Mouse (Mus musculus) C2C12 (cell line): ENCODE results near the gene Myef2. TPM values are rescaled to one million over a fixed set of nuclear protein-coding genes. Genes with fewer than 3 reads are reported as not detected.

Source experiments
- H3K27me3 ChIP-seq: one replicate; pipeline ENCODE4 v1.6.1; 2011; ENCODE audit not compliant: control insufficient read depth, insufficient read depth, insufficient read length
- H3K36me3 ChIP-seq: one replicate; pipeline ENCODE4 v1.6.1; 2011; ENCODE audit not compliant: control insufficient read depth, insufficient read depth
- H3K4me3 ChIP-seq: one replicate; pipeline ENCODE4 v1.5.1; 2011; ENCODE audit warnings: mild to moderate bottlenecking, control low read depth; ENCODE audit not compliant: poor library complexity, insufficient read depth, severe bottlenecking
- H3K79me2 ChIP-seq: one replicate; pipeline ENCODE4 v1.6.1; 2011; ENCODE audit not compliant: control insufficient read depth, insufficient read depth
- H3K79me3 ChIP-seq: one replicate; pipeline ENCODE4 v1.6.1; 2011; ENCODE audit warnings: low read depth, control low read depth
- H3ac ChIP-seq: one replicate; pipeline ENCODE3; 2011; ENCODE audit warnings: low read depth; ENCODE audit not compliant: control insufficient read depth, insufficient read length
- CEBPB ChIP-seq: IDR thresholded peaks from one replicate; pipeline ENCODE4 v1.6.1; 2011; ENCODE audit warnings: low read depth, mild to moderate bottlenecking, control low read depth, moderate library complexity
- CTCF ChIP-seq: IDR thresholded peaks from one replicate; pipeline ENCODE4 v1.5.1; 2011; ENCODE audit not compliant: control insufficient read depth, insufficient read depth, insufficient read length
- FOSL1 ChIP-seq: IDR thresholded peaks from one replicate; pipeline ENCODE4 v1.8.0; 2011; ENCODE audit warnings: mild to moderate bottlenecking, low read length; ENCODE audit not compliant: poor library complexity, insufficient read depth, severe bottlenecking
- MAX ChIP-seq: IDR thresholded peaks from one replicate; pipeline ENCODE4 v1.6.1; 2011; ENCODE audit warnings: mild to moderate bottlenecking, control low read depth
- MYOD1 ChIP-seq: IDR thresholded peaks from one replicate; pipeline ENCODE4 v1.6.1; 2011; ENCODE audit warnings: low read depth; ENCODE audit not compliant: control insufficient read depth, insufficient read length
- MYOG ChIP-seq: IDR thresholded peaks from one replicate; pipeline ENCODE4 v1.6.1; 2011; ENCODE audit not compliant: control insufficient read depth, insufficient read length; ENCODE audit errors: extremely low read depth
- USF1 ChIP-seq: IDR thresholded peaks from one replicate; pipeline ENCODE4 v1.6.1; 2011; ENCODE audit warnings: low read depth, mild to moderate bottlenecking, control low read depth, moderate library complexity
- polyA plus RNA-seq: library from polyadenylated mRNA; unstranded; fragments of >200 nt; fragmentation: generic; extraction: Trizol; gene quantifications from one replicate; pipeline ENCODE4 v1.2.1, GENCODE M21; 2012; ENCODE audit warnings: missing spikeins

Myef2 gene
- polyA plus RNA-seq, 1 experiment: 29.9 TPM

- Histone ChIP-seq H3K36me3 (peaks cover 74% of the 10 kb centered on the region), H3K79me3 (no peaks in the 10 kb centered on the region), H3ac (no peak overlapping the region), H3K79me2 (no peaks in the 10 kb centered on the region), H3K27me3 (no peaks in the 10 kb centered on the region), H3K4me3 (no peak overlapping the region)
- TF ChIP-seq CEBPB (no peak), MAX (no peak), USF1 (no peak), CTCF (no peak)
These were observed 39.6 kb downstream of the Myef2 start for GRCm38 (mm10) chr2:125083879-125084278.

GRCm38 (mm10) chr2:125073056-125073780 is 50.2 kb downstream of the Myef2 start:
- Histone ChIP-seq H3K27me3 (no peaks in the 10 kb centered on the region), H3K4me3 (no peak overlapping the region), H3K36me3 (peaks cover 6% of the 10 kb centered on the region), H3ac (no peak overlapping the region), H3K79me2 (no peaks in the 10 kb centered on the region), H3K79me3 (no peaks in the 10 kb centered on the region)
- TF ChIP-seq MYOG (no peak), FOSL1 (no peak), USF1 (no peak), MAX (no peak), CEBPB (no peak), MYOD1 (no peak), CTCF (no peak)

- Histone ChIP-seq H3K4me3 (no peak overlapping the region), H3ac (no peak overlapping the region), H3K79me3 (no peaks in the 10 kb centered on the region), H3K36me3 (no peaks in the 10 kb centered on the region), H3K27me3 (no peaks in the 10 kb centered on the region), H3K79me2 (no peaks in the 10 kb centered on the region)
- no peak for TF ChIP-seq MYOD1
- no peak for TF ChIP-seq MAX
- TF ChIP-seq MYOG: no peak
- TF ChIP-seq CEBPB: no peak
- TF ChIP-seq CTCF: no peak
These were observed 54.8 kb downstream of the Myef2 start for GRCm38 (mm10) chr2:125068696-125069095.

GRCm38 (mm10) chr2:125067894-125068293 is 55.6 kb downstream of the Myef2 start, which contains the start of gene Slc24a5:
Slc24a5 (plus strand) TSS chr2:125068124.
- TF ChIP-seq MYOG (no peak), CEBPB (no peak), FOSL1 (no peak), CTCF (no peak), MYOD1 (no peak), MAX (no peak), USF1 (no peak)
- H3ac ChIP-seq: no peak within 1 kb of the TSS
- no peaks in the 10 kb centered on the region for H3K36me3 ChIP-seq
- H3K79me3 ChIP-seq: no peaks in the 10 kb centered on the region
- H3K79me2 ChIP-seq: no peaks in the 10 kb centered on the region
- H3K27me3 ChIP-seq: no peaks in the 10 kb centered on the region
- H3K4me3 ChIP-seq: no peak within 1 kb of the TSS

GRCm38 (mm10) chr2:125067373-125067772 is 56.1 kb downstream of the Myef2 start:
- H3K79me3 ChIP-seq: no peaks in the 10 kb centered on the region
- no peak for TF ChIP-seq CTCF
- TF ChIP-seq MYOD1: no peak
- TF ChIP-seq MYOG: no peak
- TF ChIP-seq USF1: no peak
- no peak for TF ChIP-seq FOSL1
- TF ChIP-seq MAX: no peak
- TF ChIP-seq CEBPB: no peak
- no peak overlapping the region for H3ac ChIP-seq
- H3K79me2 ChIP-seq: no peaks in the 10 kb centered on the region
- no peaks in the 10 kb centered on the region for H3K27me3 ChIP-seq
- no peaks in the 10 kb centered on the region for H3K36me3 ChIP-seq
- H3K4me3 ChIP-seq: no peak overlapping the region

GRCm38 (mm10) chr2:125062944-125063343 is 60.5 kb downstream of the Myef2 start:
- Histone ChIP-seq H3K79me3 (no peaks in the 10 kb centered on the region), H3K79me2 (no peaks in the 10 kb centered on the region), H3K4me3 (no peak overlapping the region), H3K27me3 (no peaks in the 10 kb centered on the region), H3ac (no peak overlapping the region), H3K36me3 (no peaks in the 10 kb centered on the region)
- TF ChIP-seq CEBPB (no peak), MYOG (no peak), FOSL1 (no peak), MYOD1 (no peak), MAX (no peak), CTCF (no peak), USF1 (no peak)
